Mouse (Mus musculus) 3134 (cell line): Measurements from ENCODE around the gene Tie1.
A peak's percentile ranks its signal among the peaks of the same experiment; 100 is the strongest.
"Not testable (repeated sequence)": the region's sequence is repeated elsewhere in the genome, so short reads cannot be mapped to it uniquely, and the experiment has no call there.

Experiments
- DNase-seq: peaks from one replicate; pipeline ENCODE4 v3.0.0-alpha.2; 2011; ENCODE audit warnings: low spot score; ENCODE audit not compliant: insufficient read length; ENCODE audit errors: extremely low read depth

Gene Tie1

DNA sequence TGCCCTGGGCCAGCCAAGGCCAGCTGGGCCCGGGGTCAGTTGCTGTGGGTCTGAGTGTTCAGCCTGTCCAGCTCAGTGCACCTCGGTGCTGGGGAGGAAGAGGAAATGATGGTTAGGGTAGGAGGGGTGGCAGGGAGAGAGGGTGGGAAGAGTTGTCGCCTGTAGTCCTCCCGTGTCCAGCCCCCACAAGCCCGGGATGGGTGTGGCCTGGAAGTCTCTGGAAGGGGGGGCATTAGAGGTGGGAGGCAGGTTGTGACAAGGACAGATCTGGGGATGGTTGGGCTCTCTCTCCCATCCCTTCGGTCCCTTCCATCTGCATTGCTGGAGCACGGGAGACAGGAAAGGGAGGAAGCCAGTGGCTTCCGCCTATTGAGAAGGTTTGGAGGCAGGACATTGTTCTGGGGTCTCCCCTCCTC, at the start of gene Tie1:
Gene Tie1 (minus strand): TSS at position 345 of the 416 bp plus-strand sequence.
- no peak for DNase-seq

- no peak for DNase-seq
Measured at GRCm38 (mm10) chr4:118537801-118538200, 47.9 kb upstream of the Tie1 start.

- DNase-seq, result no peak
Measured at GRCm38 (mm10) chr4:118535610-118536009, 45.7 kb upstream of the Tie1 start.

- DNase-seq, result no peak
Measured at GRCm38 (mm10) chr4:118533605-118534004, 43.7 kb upstream of the Tie1 start.

DNA sequence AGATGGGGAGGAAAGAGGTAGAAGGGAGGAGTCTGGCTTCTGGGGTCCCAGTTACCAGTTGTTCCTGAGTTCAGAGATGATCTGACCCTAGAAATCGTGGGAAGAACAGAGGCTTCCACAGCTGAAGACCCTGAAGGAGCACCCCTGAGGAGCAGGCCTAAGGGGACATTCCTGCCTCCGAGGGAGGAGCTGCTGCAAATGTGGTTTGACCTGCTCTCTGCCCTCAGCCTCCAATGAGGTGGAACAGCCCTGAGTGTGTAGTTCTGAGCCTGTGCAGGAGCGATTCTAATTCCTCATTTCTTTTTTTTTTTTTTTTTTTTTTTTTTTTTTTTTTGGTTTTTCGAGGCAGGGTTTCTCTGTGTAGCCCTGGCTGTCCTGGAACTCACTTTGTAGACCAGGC, 43.3 kb upstream of the Tie1 start:
- no peak for DNase-seq

DNA sequence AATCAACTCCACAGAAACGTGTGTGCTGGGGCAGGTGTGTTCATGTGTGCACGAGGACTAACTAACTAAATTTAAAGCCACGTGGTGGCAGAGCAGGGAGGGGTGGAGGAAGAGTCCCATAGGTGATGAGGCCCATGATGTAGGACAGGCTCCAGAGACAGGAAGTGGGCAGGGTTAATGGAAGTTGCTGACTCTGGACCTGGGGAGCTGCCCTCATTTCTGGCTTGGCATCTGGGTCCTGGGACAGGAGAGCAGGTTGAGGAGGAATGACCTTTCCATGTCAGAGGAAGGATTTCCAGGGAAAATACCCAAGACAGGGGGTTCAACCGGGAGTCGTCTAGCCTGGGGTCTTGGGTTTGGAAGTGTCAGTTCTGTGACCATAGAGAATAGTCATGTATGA, 42.8 kb upstream of the Tie1 start:
- no peak for DNase-seq

DNA sequence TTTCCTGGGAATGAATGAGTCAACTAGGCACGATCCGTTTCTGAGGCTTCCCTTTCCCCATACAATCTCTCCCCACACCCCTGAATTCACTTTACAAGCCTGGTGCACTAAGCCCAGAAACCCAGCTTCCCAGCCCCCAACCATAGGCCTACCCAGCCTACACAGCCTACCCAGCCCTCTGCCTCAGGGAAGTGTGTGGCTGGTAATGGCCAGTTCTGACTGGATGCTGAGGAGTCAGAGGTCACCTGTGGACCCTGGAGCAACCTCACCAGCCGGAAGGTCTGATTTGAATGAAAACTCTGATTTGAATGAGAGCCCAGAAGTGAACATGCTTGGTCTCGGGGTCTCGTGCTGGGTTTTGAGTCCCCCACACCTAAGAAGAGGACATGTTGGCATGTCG, 37.9 kb upstream of the Tie1 start:
- no peak for DNase-seq

GRCm38 (mm10) chr4:118527335-118527681, 37.4 kb upstream of the Tie1 start:
- no peak for DNase-seq

DNA sequence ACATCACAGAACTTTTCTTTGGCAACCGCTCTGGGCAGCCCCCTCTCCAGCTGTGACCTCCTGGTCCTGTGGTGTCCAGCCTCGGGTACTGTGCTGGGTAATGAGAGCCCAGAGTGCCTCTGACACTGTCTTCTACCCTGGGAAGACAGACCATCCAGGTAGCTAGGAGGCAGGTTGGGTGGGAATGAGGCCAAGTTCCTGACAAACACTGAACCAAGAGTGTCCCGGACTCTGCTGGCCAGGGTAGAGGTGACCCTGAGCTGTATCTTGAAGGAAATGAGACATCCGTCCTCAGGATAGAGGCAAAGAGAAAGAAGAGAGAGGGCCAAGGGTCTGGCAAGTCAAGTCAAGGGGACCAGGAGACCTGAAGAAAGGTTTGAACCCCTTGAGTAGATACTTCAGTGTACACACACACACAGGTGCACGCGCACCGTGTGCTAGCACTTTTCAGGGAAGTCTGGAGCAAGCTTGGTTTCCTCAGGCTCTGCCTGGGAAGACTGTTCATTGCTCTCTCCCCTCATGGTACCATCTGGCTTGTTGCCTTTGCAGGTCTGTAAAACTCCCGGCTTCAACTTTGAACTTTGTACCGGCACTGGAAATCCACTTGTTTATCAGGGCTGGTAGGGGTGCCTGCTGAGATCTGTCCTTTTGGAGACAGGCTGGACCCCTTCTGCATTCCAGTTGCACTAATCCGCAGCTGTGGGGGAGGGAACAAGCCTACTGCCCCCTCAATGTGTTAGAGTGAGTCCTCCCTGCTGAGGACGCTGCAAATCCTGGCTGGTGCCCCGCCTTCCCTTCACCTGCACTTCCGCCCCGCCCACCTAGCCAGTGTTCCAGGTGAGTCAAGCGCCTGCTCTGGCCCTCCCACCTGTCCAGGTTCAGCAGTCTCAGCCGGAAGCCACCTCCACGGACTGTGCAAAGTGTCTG, 36.8 kb upstream of the Tie1 start, which contains the start of gene 2610528J11Rik:
Gene 2610528J11Rik (plus strand): TSS at position 592 of the 927 bp plus-strand sequence.
- no peak for DNase-seq

- no peak for DNase-seq
Measured at GRCm38 (mm10) chr4:118525779-118526178, 35.9 kb upstream of the Tie1 start.

DNA sequence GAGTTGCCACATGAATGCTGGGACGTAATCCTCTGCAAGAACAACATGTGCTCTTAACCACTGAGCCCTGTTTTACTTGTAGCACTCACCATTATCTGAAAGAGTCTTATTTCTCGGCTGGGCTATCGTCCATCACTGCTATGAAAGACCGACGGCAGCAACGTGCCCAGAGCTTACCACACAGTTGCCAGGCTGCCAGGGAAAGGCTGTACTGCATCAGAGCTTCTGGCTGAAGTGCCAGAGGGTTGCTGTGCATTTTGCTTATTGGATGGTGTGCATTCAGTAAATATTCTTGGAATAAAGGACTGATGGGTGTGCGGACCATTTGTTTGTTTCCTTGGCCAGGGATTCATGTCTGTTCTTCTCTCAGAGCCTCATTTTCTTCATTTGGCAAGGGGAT, 34.1 kb upstream of the Tie1 start:
- no peak for DNase-seq

- no peak for DNase-seq
Measured at GRCm38 (mm10) chr4:118522248-118522647, 32.4 kb upstream of the Tie1 start.

DNA sequence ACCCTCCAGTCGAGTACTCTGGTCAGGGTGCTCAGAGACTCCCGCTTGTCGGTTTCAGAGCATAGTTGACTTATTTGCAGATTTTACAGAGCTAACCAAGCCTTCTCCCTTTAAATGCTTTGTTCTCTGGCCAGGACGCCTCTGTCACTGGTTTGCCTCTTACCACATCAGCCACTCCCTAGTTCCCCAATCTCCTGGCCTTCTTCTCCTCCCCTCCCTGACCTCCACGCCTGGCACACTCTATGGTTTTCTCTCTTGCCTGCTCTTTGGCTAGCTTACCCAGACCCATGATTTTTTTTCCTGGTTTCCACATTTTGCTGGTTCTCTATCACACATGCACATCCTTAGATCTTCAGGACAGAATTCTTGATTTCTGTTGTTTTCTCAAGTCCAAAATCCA, 28.3 kb upstream of the Tie1 start:
- no peak for DNase-seq

GRCm38 (mm10) chr4:118517497-118518146, 27.8 kb upstream of the Tie1 start:
- no peak for DNase-seq

GRCm38 (mm10) chr4:118516699-118517496, 27.0 kb upstream of the Tie1 start:
- DNase-seq, result no peak

GRCm38 (mm10) chr4:118509050-118509449, 19.2 kb upstream of the Tie1 start:
- no peak for DNase-seq

DNA sequence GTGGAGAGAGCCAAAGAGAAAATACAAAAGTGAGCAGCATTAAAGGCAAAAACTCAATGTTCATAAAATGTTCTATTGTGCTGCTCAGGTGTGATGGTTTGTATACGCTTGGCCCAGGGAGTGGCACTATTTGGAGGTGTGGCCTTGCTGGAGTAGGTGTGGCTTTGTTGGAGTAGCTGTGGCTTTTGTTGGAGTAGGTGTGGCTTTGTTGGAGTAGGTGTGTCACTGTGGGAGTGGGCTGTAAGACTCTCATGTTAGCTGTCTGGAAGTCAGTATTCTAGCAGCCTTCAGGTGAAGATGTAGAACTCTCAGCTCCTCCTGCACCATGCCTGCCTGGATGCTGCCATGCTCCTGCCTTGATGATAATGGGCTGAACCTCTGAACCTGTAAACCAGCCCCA, 17.3 kb upstream of the Tie1 start:
- not testable (repeated sequence) for DNase-seq

DNA sequence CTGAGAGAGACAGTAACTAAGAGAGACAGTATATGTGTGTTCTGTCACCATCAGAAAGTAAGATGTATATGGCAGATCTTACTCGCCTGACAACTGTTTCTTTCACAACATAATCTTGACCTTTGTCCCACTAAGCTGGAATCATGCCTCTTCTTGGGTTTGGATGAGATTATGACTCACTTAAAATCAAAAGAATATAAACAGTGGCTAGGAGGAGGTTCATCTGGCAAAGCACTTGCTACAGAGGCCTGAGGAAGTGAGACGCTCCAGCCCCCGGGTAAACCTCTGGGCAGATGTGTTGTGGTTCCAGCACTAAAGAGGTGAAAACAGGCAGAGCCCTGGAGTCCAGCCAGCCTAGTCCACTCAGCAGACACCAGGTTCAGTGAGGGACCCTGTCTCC, 15.7 kb upstream of the Tie1 start:
- peak; percentile 47 for DNase-seq

DNA sequence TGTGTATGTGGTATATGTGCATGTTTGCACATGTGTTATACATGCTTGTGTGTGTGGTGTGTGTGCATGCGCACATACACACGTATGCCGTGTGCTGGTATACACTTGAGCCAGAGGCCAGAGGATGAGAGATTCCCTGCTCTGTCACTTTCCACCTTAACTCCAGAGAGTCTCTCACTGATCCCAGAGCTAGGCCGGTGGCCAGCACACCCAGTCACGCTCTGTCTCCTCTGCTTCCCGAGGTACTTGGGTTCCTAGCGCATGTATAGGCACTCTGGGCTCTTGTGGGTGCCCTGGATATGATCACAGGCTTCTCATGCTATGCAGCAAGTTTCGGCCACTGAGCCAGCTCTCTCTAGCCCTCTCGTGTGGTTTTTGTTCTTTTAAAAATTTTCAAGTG, 10.9 kb upstream of the Tie1 start:
- no peak for DNase-seq

GRCm38 (mm10) chr4:118500171-118500724, 10.4 kb upstream of the Tie1 start:
- DNase-seq, result no peak

DNA sequence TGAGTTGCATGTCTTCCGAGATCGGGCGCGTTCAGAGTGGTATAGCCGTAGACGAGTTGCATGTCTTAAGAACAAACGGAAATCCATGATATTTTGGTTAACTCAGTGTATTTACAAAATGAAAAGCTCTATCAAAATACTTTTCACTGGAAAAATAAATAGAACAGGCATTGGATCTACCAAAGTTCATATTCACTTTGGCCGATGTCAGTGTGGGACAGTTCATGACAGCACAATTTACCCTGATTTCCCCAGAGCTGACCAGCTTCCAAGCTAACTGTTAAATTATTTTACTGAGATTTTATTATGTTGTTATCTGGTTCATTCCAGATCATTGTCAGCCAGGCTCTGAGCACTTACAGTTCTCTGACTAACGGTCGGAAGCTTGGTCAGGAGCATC, 600 bp upstream of the Tie1 start:
- no peak for DNase-seq
